Mouse (Mus musculus) cerebellum, adult 2 months (tissue): ENCODE results near the gene Prkaa2.

Source experiments
- CTCF ChIP-seq: fragments of 200-500 bp; IDR thresholded peaks from 2 replicates; pipeline ENCODE4 v1.5.1; 2011; ENCODE audit warnings: low read depth, mild to moderate bottlenecking, control low read depth, low read length, moderate library complexity, borderline replicate concordance; ENCODE audit not compliant: insufficient read depth
- POLR2A ChIP-seq: fragments of 200-500 bp; IDR thresholded peaks from 2 replicates; pipeline ENCODE4 v1.6.1; 2011; ENCODE audit warnings: low read length, control low read depth, borderline replicate concordance; ENCODE audit not compliant: insufficient read depth

DNA sequence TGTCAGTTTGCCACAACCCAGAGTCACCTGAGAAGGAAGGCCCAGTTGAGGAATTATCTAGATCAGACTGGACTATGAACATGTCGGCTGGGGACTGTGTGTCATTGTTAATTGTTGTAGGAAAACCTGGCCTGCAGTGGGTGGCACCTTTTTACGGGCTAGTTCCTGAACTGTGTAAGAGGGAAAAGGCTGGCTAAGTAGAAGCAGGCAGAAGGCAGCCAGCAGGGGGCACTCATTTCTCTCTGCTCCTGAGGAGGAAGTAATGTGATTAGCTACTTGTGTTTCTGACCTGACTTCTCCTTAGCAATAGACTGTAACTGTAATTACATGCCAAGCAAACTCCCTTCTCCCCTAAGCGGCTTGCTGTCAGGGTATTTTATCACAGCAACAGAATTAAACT lies 38.7 kb downstream of the Prkaa2 start:
- TF ChIP-seq POLR2A = no peak
- peak; percentile 70 for TF ChIP-seq CTCF
